Mouse (Mus musculus) erythroblast, embryonic 14.5 days (primary cell): ENCODE measurements around the gene Csmd2. TPM values are rescaled to one million over a fixed set of nuclear protein-coding genes. Genes with fewer than 3 reads are reported as not detected.

Experiments used
- H3K27me3 ChIP-seq: 2 replicates; pipeline ENCODE4 v1.6.1; 2012; ENCODE audit warnings: inconsistent platforms; ENCODE audit not compliant: control insufficient read depth
- H3K36me3 ChIP-seq: 2 replicates; pipeline ENCODE4 v1.6.1; 2012; ENCODE audit warnings: mild to moderate bottlenecking, inconsistent platforms; ENCODE audit not compliant: control insufficient read depth
- H3K4me1 ChIP-seq: 2 replicates; pipeline ENCODE4 v1.6.1; 2012; ENCODE audit warnings: inconsistent platforms; ENCODE audit not compliant: control insufficient read depth
- H3K4me3 ChIP-seq: replicated peaks from 2 replicates; pipeline ENCODE3; 2012; ENCODE audit warnings: moderate library complexity, mild to moderate bottlenecking, inconsistent platforms
- H3K9me3 ChIP-seq: 2 replicates; pipeline ENCODE4 v1.6.1; 2012; ENCODE audit warnings: low read length, inconsistent platforms, mixed read lengths; ENCODE audit not compliant: control insufficient read depth
- GATA1 ChIP-seq: IDR thresholded peaks from 2 replicates; pipeline ENCODE4 v1.6.1; 2012; ENCODE audit warnings: low read length, inconsistent platforms, mixed read lengths
- TAL1 ChIP-seq: IDR thresholded peaks from 3 replicates; pipeline ENCODE4 v1.6.1; 2012; ENCODE audit warnings: low read length, inconsistent platforms, mixed read lengths
- polyA plus RNA-seq: library from polyadenylated mRNA; stranded (reverse); fragments of >175 nt; gene quantifications from 2 replicates; pipeline ENCODE4 v1.2.3, GENCODE M21; 2012

The Csmd2 gene
- polyA plus RNA-seq, 1 experiment, result not detected

DNA sequence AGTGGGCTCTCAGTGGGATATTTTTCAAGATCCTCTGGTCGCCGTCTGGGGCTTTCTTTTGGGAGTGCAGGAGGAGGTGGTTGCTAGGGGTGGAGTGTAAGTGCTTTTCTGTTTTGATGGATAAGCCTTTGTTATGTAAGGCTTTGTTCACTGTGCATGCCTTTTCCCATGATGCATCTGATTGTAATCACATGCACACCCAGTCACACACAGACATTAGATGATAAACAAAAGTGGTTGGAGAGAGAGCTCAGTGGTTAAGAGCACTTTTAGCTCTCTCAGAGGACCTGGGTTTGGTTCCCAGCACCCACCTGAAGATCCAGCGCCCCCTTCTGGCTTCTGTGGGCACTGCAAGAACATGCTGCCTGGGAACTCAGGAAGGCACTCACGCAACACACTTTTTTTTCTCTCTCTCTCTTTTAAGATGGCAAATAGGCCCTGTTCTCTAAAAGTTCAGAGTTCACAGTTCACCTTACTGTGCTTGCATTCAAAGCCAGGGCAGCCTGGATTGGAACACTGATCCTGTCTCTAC lies 143.0 kb downstream of the Csmd2 start:
- Histone ChIP-seq H3K36me3 (no peaks in the 10 kb centered on the region), H3K4me1 (no peaks in the 10 kb centered on the region), H3K9me3 (peaks cover 59% of the 10 kb centered on the region), H3K4me3 (no peak overlapping the region), H3K27me3 (no peaks in the 10 kb centered on the region)
- TF ChIP-seq GATA1 (no peak), TAL1 (no peak)

DNA sequence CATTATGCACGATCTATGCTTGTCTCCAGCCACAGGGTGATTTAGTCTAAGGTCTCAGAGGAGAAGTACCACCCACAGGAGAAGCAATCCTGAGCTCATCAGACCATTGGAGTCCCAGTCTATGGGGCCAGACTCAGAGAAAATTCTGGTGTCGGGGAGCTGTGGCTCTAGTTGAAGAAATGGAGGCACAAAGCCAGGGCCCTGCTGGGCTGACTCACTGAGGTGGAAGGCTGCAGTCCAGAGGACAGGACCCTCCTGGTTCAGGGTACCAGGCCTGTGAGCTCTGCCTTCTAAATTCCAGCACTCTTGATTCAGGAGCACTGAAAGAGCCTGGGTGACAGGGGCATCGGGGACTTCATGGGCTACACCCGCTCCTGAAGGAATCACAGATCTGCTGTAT lies 144.0 kb downstream of the Csmd2 start:
- Histone ChIP-seq H3K4me3 (no peak overlapping the region), H3K36me3 (no peaks in the 10 kb centered on the region), H3K4me1 (no peaks in the 10 kb centered on the region), H3K9me3 (peaks cover 55% of the 10 kb centered on the region), H3K27me3 (no peaks in the 10 kb centered on the region)
- no peak for TF ChIP-seq GATA1
- no peak for TF ChIP-seq TAL1

DNA sequence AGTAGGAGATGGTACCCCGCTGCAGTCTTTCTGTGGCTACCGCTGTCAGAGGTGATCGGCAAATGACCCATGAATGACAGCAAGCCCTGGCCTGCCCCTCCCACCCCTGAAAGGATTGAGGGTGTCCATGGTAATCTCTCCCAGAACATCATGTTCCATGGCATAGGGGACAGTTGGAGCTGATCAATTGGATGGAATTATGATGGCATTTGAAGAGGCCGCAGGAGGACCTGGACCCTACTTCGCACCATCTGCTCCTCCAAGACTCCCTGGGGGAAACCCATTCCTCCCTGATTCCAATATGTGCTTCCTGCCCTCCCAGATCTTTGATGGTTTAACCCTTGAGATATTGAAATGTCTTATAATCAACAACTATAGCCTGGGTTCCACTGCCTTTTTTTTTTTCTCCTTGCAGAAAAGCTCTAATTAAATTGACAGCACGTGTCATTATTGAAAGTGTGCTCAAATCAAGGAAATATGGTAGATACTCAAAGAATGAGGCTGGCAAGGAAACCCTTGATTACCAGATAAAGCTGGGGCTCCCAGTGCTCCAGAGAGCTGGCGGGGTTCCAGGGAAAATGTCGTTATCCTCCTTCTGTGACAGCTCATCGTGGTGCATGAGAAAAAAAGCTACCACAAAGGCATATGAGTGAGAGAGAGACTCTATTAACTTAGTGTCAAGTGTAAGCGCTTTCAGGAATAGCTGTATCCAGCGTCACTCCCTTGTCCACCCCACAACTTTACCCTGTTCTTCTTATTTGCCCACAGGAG lies 145.4 kb downstream of the Csmd2 start:
- TF ChIP-seq GATA1 (no peak), TAL1 (no peak)

DNA sequence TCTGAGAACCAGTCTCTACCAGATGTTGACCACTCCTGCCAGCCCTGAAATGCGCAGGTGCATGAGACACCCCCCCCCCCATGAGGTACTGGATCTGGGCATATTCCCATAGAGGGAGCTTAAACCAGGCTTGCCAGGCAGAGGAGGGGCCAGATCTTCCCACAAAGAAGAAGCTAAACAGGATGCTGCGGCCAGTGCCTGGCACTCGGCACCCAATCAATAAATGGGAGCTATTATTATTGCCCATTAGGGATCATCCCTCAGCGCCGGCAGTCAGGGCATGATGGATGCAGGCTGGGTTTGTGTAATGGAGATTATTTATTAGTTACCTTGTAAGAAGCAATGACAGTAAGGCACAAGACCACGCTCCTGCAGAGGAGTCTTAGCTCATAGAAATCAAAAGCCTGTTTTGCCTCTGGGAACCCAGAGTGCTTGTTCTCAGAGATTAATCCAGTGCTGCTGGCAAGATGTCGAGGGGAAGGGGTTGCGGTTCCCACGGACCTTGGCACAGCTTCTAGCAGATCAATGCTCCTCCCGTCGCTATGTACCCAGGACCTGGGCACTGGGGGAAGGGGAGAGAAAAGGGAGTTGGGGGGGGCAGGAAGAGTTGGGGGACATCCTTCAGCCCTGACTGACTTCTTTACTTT lies 146.8 kb downstream of the Csmd2 start:
- no peaks in the 10 kb centered on the region for H3K4me1 ChIP-seq
- H3K9me3 ChIP-seq, result peaks cover 52% of the 10 kb centered on the region
- no peaks in the 10 kb centered on the region for H3K36me3 ChIP-seq
- no peaks in the 10 kb centered on the region for H3K27me3 ChIP-seq
- no peak for TF ChIP-seq TAL1
- no peak for TF ChIP-seq GATA1
- no peak overlapping the region for H3K4me3 ChIP-seq

More for the DNA sequence above, 145.4 kb downstream of the Csmd2 start:
- Histone ChIP-seq H3K27me3 (no peaks in the 10 kb centered on the region), H3K4me1 (no peaks in the 10 kb centered on the region), H3K36me3 (no peaks in the 10 kb centered on the region), H3K9me3 (peaks cover 52% of the 10 kb centered on the region), H3K4me3 (no peak overlapping the region)

DNA sequence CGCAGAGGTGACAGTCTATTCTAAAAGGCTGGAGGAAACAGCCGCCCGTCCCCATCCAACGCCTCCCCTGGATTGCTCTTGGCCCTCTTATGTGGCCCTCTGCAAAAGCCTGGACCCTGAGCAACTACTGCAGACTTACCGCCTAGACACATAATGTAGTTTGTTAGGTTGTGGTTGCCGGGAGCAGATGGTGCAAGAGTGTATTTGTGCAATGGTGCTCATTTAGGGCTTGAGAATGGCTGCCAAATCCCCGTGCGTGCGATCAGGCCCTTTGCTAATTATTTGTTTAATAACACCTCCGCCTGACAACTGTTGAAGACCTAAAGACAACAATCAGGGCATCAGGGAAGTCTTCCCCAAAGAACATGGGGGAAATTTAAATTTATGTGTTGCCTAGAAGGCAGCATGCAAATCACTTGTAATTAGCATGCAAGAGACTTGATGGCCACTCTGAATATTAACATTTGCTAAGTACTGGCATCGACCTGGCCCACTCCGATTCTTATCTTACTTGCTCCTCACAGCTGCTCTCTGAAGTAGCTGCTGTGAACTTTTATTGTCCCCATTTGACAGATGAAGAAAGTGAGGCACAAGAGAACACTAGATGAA lies 147.5 kb downstream of the Csmd2 start:
- Histone ChIP-seq H3K4me3 (no peak overlapping the region), H3K4me1 (no peaks in the 10 kb centered on the region), H3K36me3 (no peaks in the 10 kb centered on the region), H3K27me3 (no peaks in the 10 kb centered on the region), H3K9me3 (peaks cover 48% of the 10 kb centered on the region)
- TF ChIP-seq TAL1 (no peak), GATA1 (no peak)

GRCm38 (mm10) chr4:128139991-128140390 lies 152.3 kb downstream of the Csmd2 start:
- TF ChIP-seq GATA1 (no peak), TAL1 (no peak)
- no peaks in the 10 kb centered on the region for H3K36me3 ChIP-seq
- H3K9me3 ChIP-seq, result peaks cover 45% of the 10 kb centered on the region
- no peaks in the 10 kb centered on the region for H3K27me3 ChIP-seq
- no peak overlapping the region for H3K4me3 ChIP-seq
- no peaks in the 10 kb centered on the region for H3K4me1 ChIP-seq

DNA sequence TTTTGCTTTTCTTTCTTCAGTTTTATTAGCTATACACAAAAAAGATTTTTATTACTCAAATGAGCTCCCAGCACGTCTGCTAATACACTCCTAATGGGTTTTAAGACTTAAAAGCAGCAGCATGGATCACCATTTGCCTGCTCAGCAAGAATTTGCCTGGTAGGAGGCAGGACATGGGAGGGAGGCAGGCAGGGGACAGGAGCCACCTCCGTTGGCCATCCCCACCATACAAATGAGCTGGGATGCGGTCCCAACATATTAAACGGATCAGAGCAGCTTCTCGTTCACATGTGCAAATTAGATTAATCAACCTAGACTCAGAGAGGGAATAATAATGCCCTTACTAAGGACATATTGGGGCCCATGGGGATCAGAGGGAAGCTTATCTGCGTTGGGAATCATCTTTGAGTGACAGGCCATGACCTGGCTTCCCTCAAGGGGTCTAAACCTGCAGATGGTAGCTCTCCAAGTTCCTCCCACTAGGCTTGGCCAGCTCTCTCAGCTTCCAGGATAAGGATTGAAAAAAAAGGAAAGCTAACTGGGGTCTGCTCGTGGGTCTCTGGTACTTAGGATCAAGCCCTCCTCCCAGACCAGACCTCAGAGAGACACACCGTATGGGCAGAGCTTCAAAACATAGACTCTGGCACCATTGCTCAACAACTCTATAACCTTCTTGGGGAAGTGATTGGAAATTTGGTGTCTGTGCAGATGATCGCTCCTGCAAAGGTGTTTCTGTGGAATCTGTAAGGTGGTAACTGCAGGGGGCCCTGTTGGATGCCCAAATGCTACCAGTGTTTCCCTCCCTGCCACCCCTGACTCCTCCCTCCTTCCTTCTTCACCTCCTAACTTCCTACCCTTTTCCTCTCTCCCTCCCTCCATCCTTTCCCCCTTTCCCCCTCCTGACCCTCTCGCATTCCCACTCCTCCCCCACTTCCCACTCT lies 153.8 kb downstream of the Csmd2 start:
- Histone ChIP-seq H3K4me3 (no peak overlapping the region), H3K9me3 (peaks cover 40% of the 10 kb centered on the region), H3K4me1 (no peaks in the 10 kb centered on the region), H3K27me3 (no peaks in the 10 kb centered on the region), H3K36me3 (no peaks in the 10 kb centered on the region)
- TF ChIP-seq GATA1 (no peak), TAL1 (no peak)

DNA sequence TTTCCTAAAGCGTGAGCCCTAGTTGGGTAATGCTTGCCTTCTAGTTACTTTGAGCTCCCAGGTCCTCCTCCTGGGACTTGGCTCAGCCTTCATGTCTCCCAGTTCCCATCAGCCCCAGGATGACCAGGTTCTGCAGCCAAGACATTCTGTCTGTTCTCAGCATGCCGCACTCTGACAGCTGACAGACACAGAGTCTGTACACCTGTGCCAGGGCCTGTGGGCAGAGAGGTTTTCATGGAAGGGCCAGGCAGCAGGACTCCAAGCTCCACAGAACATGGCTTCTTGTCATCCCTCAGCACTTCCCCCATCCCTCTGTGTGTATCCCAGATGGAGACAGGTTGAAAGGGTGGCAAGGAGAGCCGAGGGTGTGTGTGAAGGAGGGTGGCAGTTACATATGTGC lies 154.6 kb downstream of the Csmd2 start:
- Histone ChIP-seq H3K4me3 (no peak overlapping the region), H3K27me3 (no peaks in the 10 kb centered on the region), H3K9me3 (peaks cover 37% of the 10 kb centered on the region), H3K4me1 (no peaks in the 10 kb centered on the region), H3K36me3 (no peaks in the 10 kb centered on the region)
- TF ChIP-seq TAL1 (no peak), GATA1 (no peak)
